Mouse (Mus musculus): ENCODE results near the gene Wwox. TPM values are rescaled to one million over a fixed set of nuclear protein-coding genes. Genes with fewer than 3 reads are reported as not detected.

Wwox gene
- polyA plus RNA-seq, 1 experiment from 2014 or later: 13.8 TPM

- no peaks in the 10 kb centered on the region for H3K27me3 ChIP-seq (ENCODE audit: control insufficient read depth, insufficient read depth, low read length)
- WGBS: 81% methylated on average over 5 of the region's 5 CpGs
- no peak overlapping the region for H3K27ac ChIP-seq (ENCODE audit: low read depth, low read length)
- ATAC-seq (replicated peaks; ENCODE audit: low FRiP score): no peak
- H3K4me2 ChIP-seq (ENCODE audit: low read depth, low read length, severe bottlenecking): no peak overlapping the region
- no peaks in the 10 kb centered on the region for H3K36me3 ChIP-seq (ENCODE audit: control insufficient read depth, insufficient read depth, low read length)
- no peaks in the 10 kb centered on the region for H3K9me3 ChIP-seq (ENCODE audit: control insufficient read depth, low read length)
- peaks cover 3% of the 10 kb centered on the region; the same call in 1 of the 2 replicates for H3K4me1 ChIP-seq (replicated peaks; ENCODE audit: control insufficient read depth, insufficient read depth, low read length)
- H3K9ac ChIP-seq (ENCODE audit: low read length): no peak overlapping the region
- no peak for DNase-seq (ENCODE audit: low spot score)
- no peak overlapping the region for H3K4me3 ChIP-seq (ENCODE audit: low read depth, low read length)
Observed at GRCm38 (mm10) chr8:114703517-114703916, 264.1 kb downstream of the Wwox start.

GRCm38 (mm10) chr8:114707538-114708138, 268.2 kb downstream of the Wwox start:
- no peak for DNase-seq (ENCODE audit: low spot score)
- Histone ChIP-seq H3K4me1 (replicated peaks; ENCODE audit: control insufficient read depth, insufficient read depth, low read length) (peaks cover 3% of the 10 kb centered on the region; the same call in 1 of the 2 replicates), H3K9me3 (ENCODE audit: control insufficient read depth, low read length) (no peaks in the 10 kb centered on the region), H3K4me3 (ENCODE audit: low read depth, low read length) (no peak overlapping the region), H3K4me2 (ENCODE audit: low read depth, low read length, severe bottlenecking) (no peak overlapping the region), H3K9ac (ENCODE audit: low read length) (no peak overlapping the region), H3K27ac (ENCODE audit: low read depth, low read length) (no peak overlapping the region), H3K36me3 (ENCODE audit: control insufficient read depth, insufficient read depth, low read length) (no peaks in the 10 kb centered on the region), H3K27me3 (ENCODE audit: control insufficient read depth, insufficient read depth, low read length) (no peaks in the 10 kb centered on the region)
- 70% methylated on average over 15 of the region's 15 CpGs for WGBS
- ATAC-seq (replicated peaks; ENCODE audit: low FRiP score): no peak

- Histone ChIP-seq H3K9me3 (ENCODE audit: control insufficient read depth, low read length) (no peaks in the 10 kb centered on the region), H3K9ac (ENCODE audit: low read length) (no peak overlapping the region)
- 64% methylated on average over 13 of the region's 13 CpGs for WGBS
Observed at GRCm38 (mm10) chr8:114715318-114716070, 276.0 kb downstream of the Wwox start.

GRCm38 (mm10) chr8:114716546-114717255, 277.2 kb downstream of the Wwox start:
- Histone ChIP-seq H3K4me2 (ENCODE audit: low read depth, low read length, severe bottlenecking) (no peak overlapping the region), H3K9me3 (ENCODE audit: control insufficient read depth, low read length) (no peaks in the 10 kb centered on the region), H3K27ac (ENCODE audit: low read depth, low read length) (no peak overlapping the region), H3K27me3 (ENCODE audit: control insufficient read depth, insufficient read depth, low read length) (no peaks in the 10 kb centered on the region), H3K9ac (ENCODE audit: low read length) (no peak overlapping the region), H3K4me1 (replicated peaks; ENCODE audit: control insufficient read depth, insufficient read depth, low read length) (no peaks in the 10 kb centered on the region), H3K4me3 (ENCODE audit: low read depth, low read length) (no peak overlapping the region), H3K36me3 (ENCODE audit: control insufficient read depth, insufficient read depth, low read length) (no peaks in the 10 kb centered on the region)
- DNase-seq (ENCODE audit: low spot score): no peak
- ATAC-seq (replicated peaks; ENCODE audit: low FRiP score): no peak
- WGBS: 86% methylated on average over 14 of the region's 14 CpGs

More at GRCm38 (mm10) chr8:114715318-114716070, 276.0 kb downstream of the Wwox start:
- H3K27me3 ChIP-seq (ENCODE audit: control insufficient read depth, insufficient read depth, low read length): no peaks in the 10 kb centered on the region
- no peak for ATAC-seq (replicated peaks; ENCODE audit: low FRiP score)
- H3K27ac ChIP-seq (ENCODE audit: low read depth, low read length): no peak overlapping the region
- no peak overlapping the region for H3K4me2 ChIP-seq (ENCODE audit: low read depth, low read length, severe bottlenecking)
- DNase-seq (ENCODE audit: low spot score): no peak
- H3K4me1 ChIP-seq (replicated peaks; ENCODE audit: control insufficient read depth, insufficient read depth, low read length): no peaks in the 10 kb centered on the region
- no peak overlapping the region for H3K4me3 ChIP-seq (ENCODE audit: low read depth, low read length)
- no peaks in the 10 kb centered on the region for H3K36me3 ChIP-seq (ENCODE audit: control insufficient read depth, insufficient read depth, low read length)

GRCm38 (mm10) chr8:114718821-114719220, 279.4 kb downstream of the Wwox start:
- Histone ChIP-seq H3K27me3 (ENCODE audit: control insufficient read depth, insufficient read depth, low read length) (no peaks in the 10 kb centered on the region), H3K4me2 (ENCODE audit: low read depth, low read length, severe bottlenecking) (no peak overlapping the region), H3K4me1 (replicated peaks; ENCODE audit: control insufficient read depth, insufficient read depth, low read length) (no peaks in the 10 kb centered on the region), H3K9ac (ENCODE audit: low read length) (no peak overlapping the region), H3K27ac (ENCODE audit: low read depth, low read length) (no peak overlapping the region), H3K9me3 (ENCODE audit: control insufficient read depth, low read length) (no peaks in the 10 kb centered on the region), H3K4me3 (ENCODE audit: low read depth, low read length) (no peak overlapping the region), H3K36me3 (ENCODE audit: control insufficient read depth, insufficient read depth, low read length) (no peaks in the 10 kb centered on the region)
- DNase-seq (ENCODE audit: low spot score) (no peak), ATAC-seq (replicated peaks; ENCODE audit: low FRiP score) (no peak)
- 87% methylated on average over 4 of the region's 4 CpGs for WGBS

- DNase-seq (ENCODE audit: low spot score): no peak
- Histone ChIP-seq H3K4me3 (ENCODE audit: low read depth, low read length) (no peak overlapping the region), H3K9ac (ENCODE audit: low read length) (no peak overlapping the region), H3K27ac (ENCODE audit: low read depth, low read length) (no peak overlapping the region), H3K9me3 (ENCODE audit: control insufficient read depth, low read length) (no peaks in the 10 kb centered on the region), H3K27me3 (ENCODE audit: control insufficient read depth, insufficient read depth, low read length) (no peaks in the 10 kb centered on the region), H3K4me1 (replicated peaks; ENCODE audit: control insufficient read depth, insufficient read depth, low read length) (no peaks in the 10 kb centered on the region), H3K4me2 (ENCODE audit: low read depth, low read length, severe bottlenecking) (no peak overlapping the region), H3K36me3 (ENCODE audit: control insufficient read depth, insufficient read depth, low read length) (no peaks in the 10 kb centered on the region)
- ATAC-seq (replicated peaks; ENCODE audit: low FRiP score): no peak
- WGBS: 58% methylated on average over 5 of the region's 5 CpGs
Observed at GRCm38 (mm10) chr8:114722611-114723010, 283.2 kb downstream of the Wwox start.

GRCm38 (mm10) chr8:114731260-114732140, 292.0 kb downstream of the Wwox start:
- H3K9me3 ChIP-seq (ENCODE audit: control insufficient read depth, low read length): no peaks in the 10 kb centered on the region
- peak overlapping the region; percentile 29 for H3K4me2 ChIP-seq (ENCODE audit: low read depth, low read length, severe bottlenecking)
- H3K36me3 ChIP-seq (ENCODE audit: control insufficient read depth, insufficient read depth, low read length): no peaks in the 10 kb centered on the region
- peak; percentile 53; the same call in 1 of the 2 replicates for ATAC-seq (replicated peaks; ENCODE audit: low FRiP score)
- H3K27ac ChIP-seq (ENCODE audit: low read depth, low read length): no peak overlapping the region
- no peak overlapping the region for H3K9ac ChIP-seq (ENCODE audit: low read length)
- WGBS: 23% methylated on average over 17 of the region's 17 CpGs
- H3K4me1 ChIP-seq (replicated peaks; ENCODE audit: control insufficient read depth, insufficient read depth, low read length): peaks cover 14% of the 10 kb centered on the region; the same call in 1 of the 2 replicates
- no peak overlapping the region for H3K4me3 ChIP-seq (ENCODE audit: low read depth, low read length)
- DNase-seq (ENCODE audit: low spot score): no peak
- H3K27me3 ChIP-seq (ENCODE audit: control insufficient read depth, insufficient read depth, low read length): no peaks in the 10 kb centered on the region
